Mouse (Mus musculus): ENCODE results near the gene Gm4969. TPM values are rescaled to one million over a fixed set of nuclear protein-coding genes. Genes with fewer than 3 reads are reported as not detected.
A peak's percentile ranks its signal among the peaks of the same experiment; 100 is the strongest.
"Not testable (repeated sequence)": the region's sequence is repeated elsewhere in the genome, so short reads cannot be mapped to it uniquely, and the experiment has no call there.

Gene Gm4969
- polyA plus RNA-seq, 1 experiment from 2014 or later, result 4.4 TPM

GRCm38 (mm10) chr7:19155825-19156475 is 37.8 kb upstream of the Gm4969 start:
- Histone ChIP-seq H3K9ac (no peak overlapping the region), H3K4me3 (no peak overlapping the region), H3K36me3 (peaks cover 41% of the 10 kb centered on the region), H3K9me3 (no peaks in the 10 kb centered on the region), H3K27ac (no peak overlapping the region), H3K27me3 (peaks cover 27% of the 10 kb centered on the region), H3K4me1 (peaks cover 36% of the 10 kb centered on the region), H3K4me2 (no peak overlapping the region)
- WGBS, result 49% methylated on average over 12 of the region's 13 CpGs
- ATAC-seq (ENCODE audit: insufficient number of reproducible peaks, insufficient read depth, low FRiP score, low TSS enrichment, low read depth), result no peak

DNA sequence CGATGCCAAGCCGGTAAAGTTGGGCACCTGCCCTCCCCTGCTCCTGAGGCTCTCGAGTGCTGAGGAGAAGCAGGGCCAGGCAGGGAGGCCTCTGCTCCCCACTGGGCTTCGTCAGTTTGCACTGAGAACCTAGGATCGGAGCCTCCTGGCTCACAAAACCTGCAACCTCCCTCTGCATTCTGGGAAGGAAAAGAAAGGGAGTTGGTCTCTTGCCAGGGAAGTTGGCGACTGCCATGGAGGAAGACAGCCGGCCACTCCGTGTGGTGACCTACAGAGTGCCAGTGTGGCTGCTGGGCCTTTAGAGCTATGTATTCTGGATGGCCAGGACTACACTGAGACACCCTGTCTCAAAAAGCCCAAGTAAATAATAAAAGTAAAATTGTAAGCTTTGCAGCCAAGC is 36.6 kb upstream of the Gm4969 start:
- H3K9ac ChIP-seq, result 0 out of 2 replicates have a peak overlapping the region, but pooled peaks have one; percentile 27
- H3K4me2 ChIP-seq, result no peak overlapping the region
- ATAC-seq (ENCODE audit: insufficient number of reproducible peaks, insufficient read depth, low FRiP score, low TSS enrichment, low read depth), result no peak
- H3K4me1 ChIP-seq, result peaks cover 37% of the 10 kb centered on the region
- H3K9me3 ChIP-seq, result no peaks in the 10 kb centered on the region
- peaks cover 41% of the 10 kb centered on the region for H3K36me3 ChIP-seq
- H3K27me3 ChIP-seq, result peaks cover 15% of the 10 kb centered on the region
- 85% methylated on average over 8 of the region's 8 CpGs for WGBS
- H3K4me3 ChIP-seq, result no peak overlapping the region
- H3K27ac ChIP-seq, result no peak overlapping the region

DNA sequence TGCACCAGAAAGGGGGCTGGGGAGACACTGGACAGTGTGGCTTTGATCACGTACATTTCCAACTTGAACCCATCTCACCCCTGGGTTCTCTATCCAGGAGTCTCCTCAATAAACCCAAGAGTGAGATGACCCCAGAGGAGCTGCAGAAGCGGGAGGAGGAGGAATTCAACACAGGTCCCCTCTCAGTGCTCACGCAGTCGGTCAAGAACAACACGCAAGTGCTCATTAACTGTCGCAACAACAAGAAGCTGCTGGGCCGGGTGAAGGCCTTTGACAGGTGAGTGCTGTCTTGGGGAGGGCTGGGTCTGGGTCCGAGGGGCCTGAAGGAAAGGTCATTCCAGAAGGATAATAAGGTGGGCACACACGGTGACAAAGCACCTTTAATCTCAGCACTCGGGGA is 33.0 kb upstream of the Gm4969 start:
- not testable (repeated sequence) for H3K9me3 ChIP-seq; H3K4me3 ChIP-seq; ATAC-seq (ENCODE audit: insufficient number of reproducible peaks, insufficient read depth, low FRiP score, low TSS enrichment, low read depth); H3K27me3 ChIP-seq; H3K4me2 ChIP-seq; H3K27ac ChIP-seq
- WGBS, result 90% methylated on average over 10 of the region's 10 CpGs
- Histone ChIP-seq H3K9ac (peak overlapping the region; percentile 83; the same call in 1 of the 2 replicates), H3K4me1 (peaks cover 32% of the 10 kb centered on the region), H3K36me3 (peaks cover 41% of the 10 kb centered on the region)

DNA sequence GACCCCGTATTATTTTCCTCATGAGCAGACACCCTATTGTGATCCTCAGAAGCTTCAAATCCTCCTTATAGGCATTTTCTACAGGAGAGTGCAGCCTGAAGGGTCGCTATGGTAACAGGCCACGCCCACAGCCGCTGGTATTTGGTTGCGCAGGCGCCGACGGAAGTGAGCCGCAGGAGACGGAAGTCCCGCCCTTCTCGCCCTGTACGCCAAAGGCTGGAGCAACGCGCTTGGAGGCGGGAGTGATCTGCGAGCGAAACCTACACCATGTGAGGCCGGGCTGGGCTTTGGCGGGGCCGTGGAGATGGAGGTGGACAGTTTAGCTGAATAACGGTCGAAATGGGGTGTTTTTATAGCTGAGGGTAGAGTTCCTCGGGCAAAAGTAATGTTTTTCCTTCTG is 31.5 kb upstream of the Gm4969 start, which contains the start of gene Snrpd2:
Snrpd2 (plus strand) TSS at position 97 of the 400 bp plus-strand sequence.
- H3K4me2 ChIP-seq, result peak within 1 kb of the TSS; percentile 86
- WGBS, result under 1% methylated on average over 24 of the region's 24 CpGs

DNA sequence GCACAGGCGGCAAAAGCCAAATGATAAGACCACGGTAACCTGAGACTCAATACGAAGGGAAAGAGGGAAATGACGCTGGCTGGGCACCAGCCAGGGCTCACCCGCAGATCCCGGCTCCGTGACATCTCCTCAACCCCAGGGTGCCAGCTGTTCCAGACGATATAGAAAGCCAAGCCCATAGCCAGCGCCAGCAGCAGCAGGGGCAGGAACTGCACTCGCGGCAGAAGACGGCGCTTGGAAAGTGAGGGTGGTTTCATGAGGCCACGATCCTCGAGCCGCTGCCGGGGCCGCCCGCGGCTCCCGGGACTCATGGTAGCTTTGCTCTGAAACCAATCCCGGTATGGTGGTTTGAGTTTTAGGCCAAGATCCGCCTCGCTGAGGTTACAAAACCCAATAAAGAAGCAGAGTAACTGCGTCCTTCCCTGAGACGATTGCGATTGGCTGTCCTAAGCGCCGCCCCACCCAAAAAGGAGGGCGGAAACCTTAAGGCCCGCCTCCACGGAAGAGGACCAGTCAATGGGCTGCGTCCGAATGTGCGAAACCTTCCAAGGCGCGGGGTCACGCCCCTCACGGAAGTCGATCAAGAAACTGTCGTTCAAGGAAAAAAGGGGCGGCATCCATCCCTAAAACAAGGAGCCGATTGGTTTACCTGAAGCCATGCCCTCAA is 30.8 kb upstream of the Gm4969 start, which contains the start of gene Qpctl:
Qpctl (minus strand) TSS at position 417 of the 667 bp plus-strand sequence.
- H3K9me3 ChIP-seq, result no peaks in the 10 kb centered on the region
- peaks cover 33% of the 10 kb centered on the region for H3K36me3 ChIP-seq
- peak within 1 kb of the TSS; percentile 86 for H3K4me2 ChIP-seq
- H3K9ac ChIP-seq, result peak within 1 kb of the TSS; percentile 83
- H3K4me1 ChIP-seq, result peaks cover 29% of the 10 kb centered on the region
- peak; percentile 96 for ATAC-seq (ENCODE audit: insufficient number of reproducible peaks, insufficient read depth, low FRiP score, low TSS enrichment, low read depth)
- under 1% methylated on average over 43 of the region's 43 CpGs for WGBS
- no peaks in the 10 kb centered on the region for H3K27me3 ChIP-seq
- peak within 1 kb of the TSS; percentile 77 for H3K4me3 ChIP-seq
- H3K27ac ChIP-seq, result peak within 1 kb of the TSS; percentile 85

More for the DNA sequence above, 31.5 kb upstream of the Gm4969 start, which contains the start of gene Snrpd2:
- Histone ChIP-seq H3K9ac (peak within 1 kb of the TSS; percentile 83), H3K36me3 (peaks cover 36% of the 10 kb centered on the region), H3K4me3 (peak within 1 kb of the TSS; percentile 77), H3K27me3 (no peaks in the 10 kb centered on the region), H3K4me1 (peaks cover 29% of the 10 kb centered on the region), H3K9me3 (no peaks in the 10 kb centered on the region), H3K27ac (peak within 1 kb of the TSS; percentile 85)
- peak; percentile 90 for ATAC-seq (ENCODE audit: insufficient number of reproducible peaks, insufficient read depth, low FRiP score, low TSS enrichment, low read depth)

DNA sequence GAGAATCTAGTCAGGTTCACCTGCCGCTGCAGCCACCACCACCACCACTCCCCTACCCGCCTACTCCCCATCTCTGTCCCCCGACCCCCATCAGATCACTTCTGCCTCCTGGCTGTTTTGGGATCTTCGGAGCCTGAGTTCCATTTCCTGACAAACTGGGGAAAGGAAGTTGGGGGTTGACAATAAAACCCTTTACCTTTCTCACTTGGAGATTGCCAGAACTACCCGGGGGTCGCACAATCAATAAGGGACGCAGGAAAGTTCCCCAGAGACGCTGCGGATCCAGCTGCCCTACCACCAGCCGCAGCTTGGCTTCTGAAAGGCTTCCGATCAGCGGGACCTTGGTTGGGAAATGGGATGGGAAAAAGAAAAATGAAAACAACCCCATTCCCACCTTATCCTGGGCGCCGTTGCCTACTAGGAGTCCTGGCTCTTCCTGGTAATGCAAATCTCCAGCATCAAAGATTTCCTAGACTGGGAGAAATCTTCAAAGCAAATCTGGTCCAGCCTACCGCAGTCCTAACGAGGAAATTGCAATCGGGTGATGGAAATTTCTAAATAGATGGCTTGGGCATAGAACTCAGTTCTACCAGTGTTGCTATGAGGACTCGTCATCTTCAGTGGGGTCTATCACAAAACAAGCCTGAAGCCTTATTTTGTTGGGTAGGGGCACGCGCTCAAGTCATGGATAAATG is 30.2 kb upstream of the Gm4969 start:
- Histone ChIP-seq H3K4me3 (peak overlapping the region; percentile 77), H3K9me3 (no peaks in the 10 kb centered on the region), H3K36me3 (peaks cover 27% of the 10 kb centered on the region), H3K4me2 (peak overlapping the region; percentile 86), H3K27ac (peak overlapping the region; percentile 85), H3K9ac (peak overlapping the region; percentile 72), H3K27me3 (no peaks in the 10 kb centered on the region), H3K4me1 (peaks cover 29% of the 10 kb centered on the region)
- ATAC-seq (ENCODE audit: insufficient number of reproducible peaks, insufficient read depth, low FRiP score, low TSS enrichment, low read depth), result no peak
- 10% methylated on average over 20 of the region's 20 CpGs for WGBS

DNA sequence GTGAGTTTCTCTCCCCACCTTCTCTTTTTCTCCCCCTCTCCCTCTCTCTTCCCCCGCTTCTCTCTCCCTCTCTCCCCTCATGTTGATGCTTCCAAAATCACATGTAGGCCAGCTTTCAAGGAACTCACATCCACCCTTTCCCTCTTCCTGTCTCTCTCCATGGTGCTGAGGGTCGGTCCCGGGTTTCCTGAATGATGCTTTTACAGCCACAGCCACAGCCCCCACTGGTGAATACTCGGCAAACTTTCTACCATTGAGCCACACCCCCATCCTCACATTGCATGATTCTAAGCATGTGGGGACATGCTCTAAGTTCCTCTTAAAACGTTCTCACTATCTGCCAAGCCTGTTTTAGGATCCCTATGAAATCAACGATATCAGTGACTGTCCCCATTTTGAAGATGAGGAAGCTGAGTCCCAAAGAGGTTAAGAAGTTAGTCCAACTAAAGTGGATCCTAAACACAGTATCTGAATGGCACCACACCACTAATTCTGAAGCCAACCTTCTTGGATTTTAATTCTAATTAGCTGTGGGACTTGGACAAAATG is 29.4 kb upstream of the Gm4969 start:
- WGBS, result 46% methylated on average over 6 of the region's 6 CpGs
- Histone ChIP-seq H3K4me1 (peaks cover 29% of the 10 kb centered on the region), H3K36me3 (peaks cover 19% of the 10 kb centered on the region), H3K4me2 (peak overlapping the region; percentile 86), H3K4me3 (peak overlapping the region; percentile 77; the same call in 1 of the 2 replicates), H3K27ac (no peak overlapping the region), H3K9me3 (no peaks in the 10 kb centered on the region), H3K9ac (0 out of 2 replicates have a peak overlapping the region, but pooled peaks have one; percentile 72), H3K27me3 (no peaks in the 10 kb centered on the region)
- no peak for ATAC-seq (ENCODE audit: insufficient number of reproducible peaks, insufficient read depth, low FRiP score, low TSS enrichment, low read depth)

GRCm38 (mm10) chr7:19146793-19147192 is 28.6 kb upstream of the Gm4969 start:
- Histone ChIP-seq H3K4me1 (peaks cover 29% of the 10 kb centered on the region), H3K36me3 (peaks cover 15% of the 10 kb centered on the region), H3K9me3 (no peaks in the 10 kb centered on the region), H3K27me3 (no peaks in the 10 kb centered on the region), H3K4me3 (no peak overlapping the region), H3K9ac (no peak overlapping the region), H3K27ac (no peak overlapping the region), H3K4me2 (no peak overlapping the region)
- no peak for ATAC-seq (ENCODE audit: insufficient number of reproducible peaks, insufficient read depth, low FRiP score, low TSS enrichment, low read depth)
- 83% methylated on average over 10 of the region's 10 CpGs for WGBS

GRCm38 (mm10) chr7:19137380-19137779 is 19.2 kb upstream of the Gm4969 start:
- no peak overlapping the region for H3K9ac ChIP-seq
- no peak overlapping the region for H3K4me3 ChIP-seq
- no peak for ATAC-seq (ENCODE audit: insufficient number of reproducible peaks, insufficient read depth, low FRiP score, low TSS enrichment, low read depth)
- H3K27me3 ChIP-seq, result no peaks in the 10 kb centered on the region
- H3K4me2 ChIP-seq, result no peak overlapping the region
- H3K9me3 ChIP-seq, result no peaks in the 10 kb centered on the region
- no peaks in the 10 kb centered on the region for H3K4me1 ChIP-seq
- peaks cover 74% of the 10 kb centered on the region for H3K36me3 ChIP-seq
- WGBS, result 48% methylated on average over 5 of the region's 5 CpGs
- no peak overlapping the region for H3K27ac ChIP-seq

- Histone ChIP-seq H3K27me3 (no peaks in the 10 kb centered on the region), H3K27ac (no peak overlapping the region), H3K4me1 (peaks cover 4% of the 10 kb centered on the region; the same call in 1 of the 2 replicates), H3K4me3 (no peak overlapping the region), H3K4me2 (no peak overlapping the region), H3K9ac (no peak overlapping the region), H3K9me3 (no peaks in the 10 kb centered on the region), H3K36me3 (peaks cover 70% of the 10 kb centered on the region)
- ATAC-seq (ENCODE audit: insufficient number of reproducible peaks, insufficient read depth, low FRiP score, low TSS enrichment, low read depth), result no peak
- 92% methylated on average over 38 of the region's 38 CpGs for WGBS
Observed at GRCm38 (mm10) chr7:19136673-19137334, 18.6 kb upstream of the Gm4969 start.

DNA sequence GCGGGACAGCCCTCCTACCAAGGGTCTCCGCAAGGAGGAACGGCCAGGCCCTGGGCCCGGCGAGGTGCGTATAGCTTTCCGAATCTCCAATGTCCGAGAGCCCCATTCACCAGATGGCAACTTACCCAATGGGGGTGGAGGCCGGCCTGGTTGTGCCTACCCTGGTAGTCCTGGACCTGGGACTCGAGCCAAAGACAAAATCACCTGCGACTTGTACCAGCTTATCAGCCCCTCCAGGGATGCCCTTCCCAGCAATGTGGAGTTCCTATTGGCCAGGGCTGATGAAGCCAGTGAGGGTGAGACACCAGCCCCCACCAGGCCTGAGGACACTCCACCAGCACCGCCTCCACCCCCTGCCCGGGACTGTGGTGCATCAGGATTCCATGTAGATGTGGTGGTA is 18.0 kb upstream of the Gm4969 start:
- 95% methylated on average over 13 of the region's 13 CpGs for WGBS
- H3K4me2 ChIP-seq, result no peak overlapping the region
- H3K4me1 ChIP-seq, result peaks cover 5% of the 10 kb centered on the region; the same call in 1 of the 2 replicates
- no peak overlapping the region for H3K27ac ChIP-seq
- H3K9ac ChIP-seq, result no peak overlapping the region
- no peak overlapping the region for H3K4me3 ChIP-seq
- no peak for ATAC-seq (ENCODE audit: insufficient number of reproducible peaks, insufficient read depth, low FRiP score, low TSS enrichment, low read depth)
- no peaks in the 10 kb centered on the region for H3K27me3 ChIP-seq
- peaks cover 67% of the 10 kb centered on the region for H3K36me3 ChIP-seq
- no peaks in the 10 kb centered on the region for H3K9me3 ChIP-seq
